Comparison of ENCODE assay signal across 7 mouse cellular contexts in the genomic region with DNA sequence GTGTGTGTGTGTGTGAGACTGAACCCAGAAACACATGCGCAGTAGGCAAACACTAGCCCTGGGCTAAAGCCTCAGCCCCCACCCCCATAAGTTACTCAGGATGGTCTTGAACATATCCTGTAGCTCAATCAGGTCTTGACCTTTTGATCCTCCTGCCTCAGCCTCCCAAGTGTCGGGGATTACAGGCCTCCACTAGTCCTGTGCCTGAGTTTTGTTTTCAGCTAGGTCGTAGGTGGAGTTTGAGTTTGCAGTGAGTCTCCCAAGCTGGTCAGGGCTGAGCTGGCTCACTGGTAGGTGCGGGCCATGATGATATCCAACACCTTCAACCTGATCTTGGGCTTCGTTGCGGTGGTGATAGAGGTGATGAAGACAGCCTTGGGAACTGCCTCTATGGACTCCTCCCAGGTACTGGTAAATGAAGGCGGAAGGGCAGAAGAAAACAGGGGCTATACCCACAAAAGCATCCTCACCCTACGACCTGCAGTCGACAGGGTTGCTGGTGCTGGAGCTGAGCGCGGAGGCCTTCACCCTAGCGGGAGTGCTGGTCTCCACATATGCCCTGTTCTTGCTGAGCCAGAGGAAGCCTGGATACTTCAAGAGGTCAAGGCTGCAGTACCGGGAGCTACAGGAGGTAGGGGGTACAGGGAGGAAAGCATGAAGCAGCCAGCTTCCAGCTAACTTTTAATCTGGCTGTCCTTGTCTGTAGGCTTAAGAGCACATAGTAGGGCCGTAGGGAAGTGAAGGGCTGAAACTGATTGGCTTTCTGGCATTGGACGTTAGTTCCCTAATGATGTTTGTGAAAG. TPM values are rescaled to one million over a fixed set of nuclear protein-coding genes. Genes with fewer than 3 reads are reported as not detected.
DNase-seq lines count a peak whose midpoint lies in the region; ATAC-seq lines count a peak whose summit lies in the region.

No protein-coding gene starts in this region.

- H3K27ac ChIP-seq in forebrain, embryonic 11.5 days (ENCODE audit: low read depth, low read length), result no peak overlapping the region
- H3K27ac ChIP-seq in limb, embryonic 13.5 days, result peak overlapping the region; percentile 99; the same call in 1 of the 2 replicates

- peak overlapping the region; percentile 92 for H3K9ac ChIP-seq in forebrain, embryonic 11.5 days (ENCODE audit: low read length)
- H3K9ac ChIP-seq in limb, embryonic 13.5 days, result peak overlapping the region; percentile 89

- no peaks in the 10 kb centered on the region for H3K9me3 ChIP-seq in forebrain, embryonic 11.5 days (ENCODE audit: control insufficient read depth, low read length)
- no peaks in the 10 kb centered on the region for H3K9me3 ChIP-seq in limb, embryonic 13.5 days

- H3K27me3 ChIP-seq in forebrain, embryonic 11.5 days (ENCODE audit: control insufficient read depth, insufficient read depth, low read length), result no peaks in the 10 kb centered on the region
- no peaks in the 10 kb centered on the region for H3K27me3 ChIP-seq in limb, embryonic 13.5 days

- peak; percentile 7 for DNase-seq in right cerebral cortex, postnatal 25 days
- no peak for DNase-seq in right cerebral cortex, adult 2 months (ENCODE audit: low spot score in 2 of 2)
- no peak for DNase-seq in forebrain, embryonic 11.5 days (ENCODE audit: low spot score)
- DNase-seq in yolk sac, embryonic 10.5 days (ENCODE audit: low spot score), result peak; percentile 25
- no peak for DNase-seq in ovary, adult 18-20 months (ENCODE audit: low spot score)
- DNase-seq in frontal cortex, postnatal 14 days (ENCODE audit: low spot score in 2 of 2), result no peak

- no peaks in the 10 kb centered on the region for H3K36me3 ChIP-seq in forebrain, embryonic 11.5 days (ENCODE audit: control insufficient read depth, insufficient read depth, low read length)
- H3K36me3 ChIP-seq in limb, embryonic 13.5 days, result no peaks in the 10 kb centered on the region; the same call in 1 of the 2 replicates

- WGBS in forebrain, embryonic 11.5 days, result 88% methylated on average over 15 of the region's 15 CpGs
- 91% methylated on average over 15 of the region's 15 CpGs for WGBS in limb, embryonic 13.5 days

- peak overlapping the region; percentile 83 for H3K4me2 ChIP-seq in forebrain, embryonic 11.5 days (ENCODE audit: low read depth, low read length, severe bottlenecking)
- peak overlapping the region; percentile 73 for H3K4me2 ChIP-seq in limb, embryonic 13.5 days (replicated peaks)

- no peak for ATAC-seq in forebrain, embryonic 11.5 days (replicated peaks; ENCODE audit: low FRiP score)
- no peak for ATAC-seq in limb, embryonic 13.5 days (ENCODE audit: low FRiP score, low read depth)

- peaks cover 33% of the 10 kb centered on the region for H3K4me1 ChIP-seq in forebrain, embryonic 11.5 days (replicated peaks; ENCODE audit: control insufficient read depth, insufficient read depth, low read length)
- peaks cover 57% of the 10 kb centered on the region for H3K4me1 ChIP-seq in limb, embryonic 13.5 days

- H3K4me3 ChIP-seq in forebrain, embryonic 11.5 days (ENCODE audit: low read depth, low read length), result peak overlapping the region; percentile 48
- H3K4me3 ChIP-seq in limb, embryonic 13.5 days, result peak overlapping the region; percentile 62

RNA-seq across cellular contexts. Expression of a gene that starts 2.1 kb away (rescaled TPM):
- polyA plus RNA-seq in forebrain, embryonic 11.5 days (2014; fragmentation: Nextera tagmentation; extraction: Ambion mirVana), result 105 and 116 TPM in 2 replicates
- 30.8 and 32.2 TPM in 2 replicates for polyA plus RNA-seq in limb, embryonic 13.5 days (2015; fragmentation: Nextera tagmentation; extraction: Ambion mirVana)

RNA-seq across cellular contexts. Expression of a gene that starts 3.0 kb away (rescaled TPM):
- 0.92 and 0.95 TPM in 2 replicates for polyA plus RNA-seq in forebrain, embryonic 11.5 days (2014; fragmentation: Nextera tagmentation; extraction: Ambion mirVana)
- polyA plus RNA-seq in limb, embryonic 13.5 days (2015; fragmentation: Nextera tagmentation; extraction: Ambion mirVana), result 0.78 and 1.4 TPM in 2 replicates

RNA-seq across cellular contexts. Expression of a gene that starts 23.8 kb away (rescaled TPM):
- polyA plus RNA-seq in forebrain, embryonic 11.5 days (2014; fragmentation: Nextera tagmentation; extraction: Ambion mirVana), result not detected in 2 replicates
- polyA plus RNA-seq in limb, embryonic 13.5 days (2015; fragmentation: Nextera tagmentation; extraction: Ambion mirVana), result not detected in 2 replicates

RNA-seq across cellular contexts. Expression of a gene that starts 33.9 kb away (rescaled TPM):
- 93.3 and 99.7 TPM in 2 replicates for polyA plus RNA-seq in forebrain, embryonic 11.5 days (2014; fragmentation: Nextera tagmentation; extraction: Ambion mirVana)
- 189 and 203 TPM in 2 replicates for polyA plus RNA-seq in limb, embryonic 13.5 days (2015; fragmentation: Nextera tagmentation; extraction: Ambion mirVana)

Comparison
In these comparisons a context has a peak if more than half of its experiments do, and no peak if none do; other contexts are left out.
1. DNase-seq: peak in right cerebral cortex, postnatal 25 days (single experiment) and yolk sac, embryonic 10.5 days (single experiment); none in right cerebral cortex, adult 2 months (0 of 2), forebrain, embryonic 11.5 days (single experiment), ovary, adult 18-20 months (single experiment) and frontal cortex, postnatal 14 days (0 of 2).